In genomic region chr4:145192686-145193085, GRCm38 (mm10) we compare ENCODE assay signal across 9 mouse cellular contexts. TPM values are rescaled to one million over a fixed set of nuclear protein-coding genes. Genes with fewer than 3 reads are reported as not detected.
DNase-seq lines count a peak whose midpoint lies in the region; TF ChIP-seq lines count a peak whose summit lies in the region.
"Had no signal": no experiment of that assay in that cellular context is flagged by ENCODE, and none has a peak within 500 bp of the region (broad histone marks: within the 10 kb centered on the region; RNA-seq: fewer than 3 reads in every experiment).

No protein-coding gene starts in this region.

- H3K27ac ChIP-seq in liver, adult 2 months (replicated peaks; ENCODE audit: insufficient read depth, low read depth, low read length) = peak overlapping the region; percentile 86
- peak overlapping the region; percentile 49; the same call in 1 of the 2 replicates for H3K27ac ChIP-seq in small intestine, adult 2 months (ENCODE audit: insufficient read depth, low read depth, low read length)
- H3K27ac ChIP-seq: forebrain, embryonic 10.5 days had no signal

- H3K27me3 ChIP-seq in liver, adult 2 months (ENCODE audit: control insufficient read depth, insufficient read depth, low read length) = no peaks in the 10 kb centered on the region
- no peaks in the 10 kb centered on the region for H3K27me3 ChIP-seq in small intestine, adult 2 months (ENCODE audit: control insufficient read depth, insufficient read depth, low read length)

- DNase-seq in liver, adult 2 months (ENCODE audit: extremely low read depth, low read depth, low spot score) = peak; percentile 96
- DNase-seq in liver = no peak
- DNase-seq in cerebellum, postnatal 10 days = peak; percentile 23 to 43
- peak; percentile 24 to 49 for DNase-seq in heart, postnatal 36 days
- no peak for DNase-seq in thymus, postnatal 4 days
- DNase-seq in c-Kit-positive CD71-positive TER-119-positive erythroid progenitor cells, embryonic 14.5 days (ENCODE audit: low spot score) = no peak
- DNase-seq: thymus, postnatal 25 days had no signal

- peaks cover 2% of the 10 kb centered on the region; the same call in 1 of the 2 replicates for H3K36me3 ChIP-seq in liver, adult 2 months (ENCODE audit: control insufficient read depth, insufficient read depth, low read length)
- peaks cover 11% of the 10 kb centered on the region for H3K36me3 ChIP-seq in small intestine, adult 2 months (ENCODE audit: control insufficient read depth, insufficient read depth, low read length)

- no peak for TF ChIP-seq CTCF in liver, adult 2 months (IDR thresholded peaks at IDR 0.05; ENCODE audit: low read depth, low read length)
- no peak for TF ChIP-seq CTCF in small intestine, adult 2 months (IDR thresholded peaks at IDR 0.05; ENCODE audit: extremely low read depth, insufficient read length, insufficient replicate concordance, low read depth, low read length)

- peaks cover 7% of the 10 kb centered on the region for H3K4me1 ChIP-seq in liver, adult 2 months (ENCODE audit: control insufficient read depth, insufficient read depth, low read length)
- peaks cover 10% of the 10 kb centered on the region; the same call in 1 of the 2 replicates for H3K4me1 ChIP-seq in small intestine, adult 2 months (ENCODE audit: control insufficient read depth, insufficient read depth, insufficient read length, low read length)

- H3K4me3 ChIP-seq in liver, adult 2 months (ENCODE audit: insufficient read depth, low read depth, low read length) = no peak overlapping the region
- no peak overlapping the region for H3K4me3 ChIP-seq in small intestine, adult 2 months (ENCODE audit: low read depth, low read length)
- H3K4me3 ChIP-seq: forebrain, embryonic 10.5 days had no signal

- H3K9ac ChIP-seq in liver, adult 2 months (ENCODE audit: low read depth, low read length) = peak overlapping the region; percentile 27; the same call in 1 of the 2 replicates

- peaks cover 24% of the 10 kb centered on the region; the same call in 1 of the 2 replicates for H3K79me2 ChIP-seq in liver, adult 2 months (ENCODE audit: control insufficient read depth, insufficient read depth, low read length)

- no peak for TF ChIP-seq POLR2A in liver, adult 2 months (IDR thresholded peaks at IDR 0.05; ENCODE audit: extremely low read depth, insufficient read depth, low read length)
- no peak for TF ChIP-seq POLR2A in small intestine, adult 2 months (IDR thresholded peaks at IDR 0.05; ENCODE audit: low read depth, low read length)

- intact Hi-C loops in heart, postnatal 36 days (cut with DNase I) = no loop called here

RNA-seq across cellular contexts. Expression of gene Vps13d, which starts 2.1 kb away (rescaled TPM):
- 32.4 and 36.2 TPM in 2 replicates for total RNA-seq in liver, adult 2 months (2014; rRNA removed)
- polyA plus RNA-seq in liver, adult 2 months (2012; rRNA removed) = 11.6 and 13.3 TPM in 2 replicates
- 10 to 100 TPM; 70.1 to 73.5 TPM for total RNA-seq in heart, postnatal 36 days (2021)
- 5.0 and 11.9 TPM in 2 replicates for polyA plus RNA-seq in small intestine, adult 2 months (2012; rRNA removed)

RNA-seq across cellular contexts. Expression of gene Tnfrsf1b, which starts 54.0 kb away (rescaled TPM):
- 10.8 and 14.9 TPM in 2 replicates for total RNA-seq in liver, adult 2 months (2014; rRNA removed)
- polyA plus RNA-seq in liver, adult 2 months (2012; rRNA removed) = 16.8 and 16.9 TPM in 2 replicates
- total RNA-seq in heart, postnatal 36 days (2021) = 1 to 10 TPM; 6.0 to 8.1 TPM
- polyA plus RNA-seq in small intestine, adult 2 months (2012; rRNA removed) = 13.5 and 14.2 TPM in 2 replicates

Comparison
In these comparisons a context has a peak if more than half of its experiments do, and no peak if none do; other contexts are left out.
1. DNase-seq: peak in liver, adult 2 months (single experiment), cerebellum, postnatal 10 days (2 of 2) and heart, postnatal 36 days (2 of 2); none in liver (single experiment), thymus, postnatal 4 days (single experiment) and c-Kit-positive CD71-positive TER-119-positive erythroid progenitor cells, embryonic 14.5 days (single experiment).